Mouse (Mus musculus) CD4-positive naive resting alpha-beta T cell, adult 76 days (primary cell): ENCODE results near the gene Pgrmc1. TPM values are rescaled to one million over a fixed set of nuclear protein-coding genes. Genes with fewer than 3 reads are reported as not detected.

Source experiments
- total RNA-seq: library from RNA; stranded (reverse); gene quantifications from one replicate; pipeline ENCODE4 v1.2.4, GENCODE M21; 2023

The Pgrmc1 gene
- 47.5 TPM for total RNA-seq

DNA sequence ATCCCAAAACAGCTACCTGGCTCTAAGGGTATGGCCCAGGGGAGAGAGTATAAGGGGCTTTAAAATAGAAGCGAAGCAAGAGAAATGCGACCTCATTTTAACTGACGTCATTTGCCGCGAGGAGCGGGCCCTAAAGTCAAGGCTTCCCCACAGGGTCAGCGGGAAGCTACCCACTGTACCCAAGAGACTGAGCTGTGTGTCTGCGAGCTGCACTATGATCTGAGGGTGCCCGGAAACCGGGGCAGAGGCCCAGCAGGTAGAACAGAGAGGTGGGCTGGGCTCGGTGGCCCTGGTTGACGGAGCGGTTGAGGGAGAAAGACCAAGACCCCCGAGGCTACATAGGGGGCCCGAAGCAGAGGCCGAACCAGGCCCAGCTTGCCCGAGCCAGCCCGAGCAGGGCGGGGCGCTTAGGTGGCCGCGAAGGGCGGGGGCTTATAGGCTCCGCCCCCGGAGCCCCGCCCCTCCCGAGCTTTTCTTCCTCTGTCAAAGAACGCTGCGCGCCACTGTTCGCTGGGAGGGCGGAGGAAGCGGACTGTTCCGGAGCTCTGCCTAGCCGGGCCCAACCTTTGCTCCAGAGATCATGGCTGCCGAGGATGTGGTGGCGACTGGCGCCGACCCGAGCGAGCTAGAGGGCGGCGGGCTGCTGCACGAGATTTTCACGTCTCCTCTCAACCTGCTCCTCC is at the start of gene Pgrmc1:
TSS of gene Pgrmc1 (plus strand) at position 500 of the 683 bp plus-strand sequence.

DNA sequence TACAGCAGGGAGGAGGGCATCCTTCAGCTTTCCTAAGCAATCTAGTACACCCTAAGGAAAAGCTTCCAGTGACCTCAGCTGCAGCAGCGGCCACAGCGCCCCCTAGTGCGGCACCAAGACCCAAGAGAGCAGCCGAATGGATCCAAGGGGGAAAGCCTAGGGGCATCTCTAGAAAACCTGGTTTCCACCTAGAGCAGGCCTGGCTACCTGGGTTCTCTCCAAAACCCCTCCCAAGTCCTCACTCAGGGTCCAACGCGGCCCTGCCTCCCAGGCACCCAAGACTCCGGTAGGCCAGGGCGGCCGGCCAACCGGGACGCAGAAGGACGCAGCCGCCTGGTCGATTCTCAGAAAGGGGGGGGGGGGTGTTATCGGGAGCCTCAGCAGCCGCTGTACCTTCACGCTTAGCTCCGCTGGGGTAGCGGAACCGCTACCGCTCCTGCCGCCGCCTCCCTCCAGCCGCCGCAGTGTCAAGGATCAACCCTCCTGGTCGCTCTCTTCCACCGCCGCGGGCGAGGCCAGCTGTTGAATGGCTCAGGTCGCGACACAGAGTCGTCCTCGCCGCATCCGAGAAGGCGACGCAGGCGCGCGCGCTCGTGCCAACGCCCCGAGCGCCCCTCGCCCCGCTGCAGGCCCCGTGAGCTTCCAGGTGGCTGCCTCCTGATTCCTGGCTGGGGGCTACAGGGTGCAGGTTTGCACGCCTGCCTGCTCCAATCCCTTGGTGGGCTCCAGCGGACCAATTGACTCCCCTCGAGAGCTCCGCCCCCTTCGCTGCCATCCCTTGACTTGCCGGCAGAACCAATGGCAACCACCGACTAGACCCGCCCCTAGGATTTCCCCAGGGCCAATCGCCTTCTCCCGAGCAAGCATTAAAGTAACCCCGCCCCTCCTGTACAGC is 46.9 kb downstream of the Pgrmc1 start, which contains the start of gene Akap17b:
TSS of gene Akap17b (minus strand) at position 739 of the 895 bp plus-strand sequence.

Other genes with a start within 250 kb of the Pgrmc1 start
- not detected for gene Gm6268, start 196.9 kb upstream of the Pgrmc1 start, total RNA-seq
- gene Gm14569, start 106.4 kb upstream of the Pgrmc1 start, total RNA-seq = not detected
- gene Akap17b, start 47.2 kb downstream of the Pgrmc1 start, total RNA-seq = 2.1 TPM
- not detected for gene Slc25a43, start 145.5 kb downstream of the Pgrmc1 start, total RNA-seq
- gene Slc25a5, start 197.4 kb downstream of the Pgrmc1 start, total RNA-seq = 286 TPM